Comparison of ENCODE assay signal across 8 mouse cellular contexts in the genomic region with DNA sequence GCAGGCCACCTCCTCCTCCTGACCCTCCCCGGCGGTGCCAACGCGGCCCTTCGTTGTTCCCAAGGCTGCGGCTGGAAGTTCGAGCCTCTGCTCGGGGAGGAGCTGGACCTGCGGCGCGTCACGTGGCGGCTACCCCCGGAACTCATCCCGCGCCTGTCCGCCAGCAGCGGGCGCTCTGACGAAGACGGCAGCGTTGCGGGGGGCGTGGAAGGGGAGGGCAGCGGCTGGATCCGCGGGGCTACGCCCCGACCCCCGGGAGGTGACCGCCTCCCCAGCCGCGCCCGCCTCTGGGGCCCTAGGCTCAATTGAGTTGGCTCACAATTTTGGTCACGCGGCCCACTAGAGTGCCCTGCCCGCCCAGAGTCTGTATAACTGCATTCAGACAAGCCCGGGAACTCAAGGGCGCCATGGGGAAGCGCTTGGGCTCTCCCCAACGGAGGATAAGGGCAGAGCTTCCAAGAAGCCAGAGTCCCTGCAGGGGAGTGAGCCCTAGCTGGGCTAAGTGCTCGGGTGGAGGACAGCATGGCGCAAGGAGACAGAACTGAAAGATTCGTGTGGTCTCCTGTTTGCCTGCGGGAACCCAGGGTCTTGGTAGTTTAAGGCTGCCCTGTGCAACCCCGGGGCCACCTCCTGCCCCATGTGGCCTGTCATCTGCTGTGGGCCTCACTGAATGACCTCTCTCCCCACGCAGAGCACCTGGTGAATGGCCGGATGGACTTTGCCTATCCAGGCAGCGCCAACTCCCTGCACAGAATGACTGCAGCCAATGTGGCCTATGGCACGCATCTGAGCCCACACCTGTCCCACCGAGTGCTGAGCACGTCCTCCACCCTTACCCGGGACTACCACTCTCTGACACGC. TPM values are rescaled to one million over a fixed set of nuclear protein-coding genes. Genes with fewer than 3 reads are reported as not detected.
DNase-seq lines count a peak whose midpoint lies in the region; ATAC-seq lines count a peak whose summit lies in the region.

No protein-coding gene starts in this region.

- 7% methylated on average over 53 of the region's 54 CpGs for WGBS in hindbrain, embryonic 11.5 days

- peak overlapping the region; percentile 67 for H3K4me2 ChIP-seq in hindbrain, embryonic 11.5 days (replicated peaks; ENCODE audit: low read depth, low read length)

- no peaks in the 10 kb centered on the region for H3K36me3 ChIP-seq in hindbrain, embryonic 11.5 days (ENCODE audit: control insufficient read depth, insufficient read depth, low read length)
- peaks cover 48% of the 10 kb centered on the region for H3K36me3 ChIP-seq in megakaryocyte, embryonic 14.5 days (replicated peaks; ENCODE audit: low read length)

- no peak overlapping the region for H3K27ac ChIP-seq in hindbrain, embryonic 11.5 days (ENCODE audit: low read depth, low read length)

- peak; percentile 82 for DNase-seq in Muller cell, postnatal 12 days (ENCODE audit: inconsistent ontology term)
- peak; percentile 57 for DNase-seq in cerebellum, adult 9-11 months
- DNase-seq in hindbrain, embryonic 11.5 days (ENCODE audit: low spot score): peak; percentile 81
- DNase-seq in layer of hippocampus, postnatal 36 days: peak; percentile 45 to 56
- DNase-seq in right cerebral cortex, postnatal 14 days: peak; percentile 71
- no peak for DNase-seq in c-Kit-positive CD71-positive TER-119-positive erythroid progenitor cells, embryonic 14.5 days (ENCODE audit: low spot score)

- H3K4me1 ChIP-seq in hindbrain, embryonic 11.5 days (replicated peaks; ENCODE audit: control insufficient read depth, insufficient read depth, low read length): peaks cover 12% of the 10 kb centered on the region; the same call in 1 of the 2 replicates
- H3K4me1 ChIP-seq in megakaryocyte, embryonic 14.5 days: peaks cover 93% of the 10 kb centered on the region

- H3K9me3 ChIP-seq in hindbrain, embryonic 11.5 days (ENCODE audit: control insufficient read depth, low read length): no peaks in the 10 kb centered on the region
- H3K9me3 ChIP-seq in megakaryocyte, embryonic 14.5 days: peaks cover 5% of the 10 kb centered on the region

- peak overlapping the region; percentile 37; the same call in 1 of the 2 replicates for H3K9ac ChIP-seq in hindbrain, embryonic 11.5 days (ENCODE audit: low read depth, low read length)

- H3K27me3 ChIP-seq in hindbrain, embryonic 11.5 days (ENCODE audit: control insufficient read depth, insufficient read depth, low read length): no peaks in the 10 kb centered on the region; the same call in 1 of the 2 replicates
- no peaks in the 10 kb centered on the region for H3K27me3 ChIP-seq in megakaryocyte, embryonic 14.5 days (replicated peaks)

- H3K4me3 ChIP-seq in hindbrain, embryonic 11.5 days (ENCODE audit: low read depth, low read length): peak overlapping the region; percentile 32
- H3K4me3 ChIP-seq in megakaryocyte, embryonic 14.5 days (replicated peaks): peak overlapping the region; percentile 92

- peak; percentile 58 for ATAC-seq in frontal cortex, adult (ENCODE audit: low TSS enrichment)
- ATAC-seq in hindbrain, embryonic 11.5 days (ENCODE audit: low FRiP score): peak; percentile 44

RNA-seq across cellular contexts. Expression of gene Galk1, which starts 7.4 kb away (rescaled TPM):
- polyA plus RNA-seq in hindbrain, embryonic 11.5 days (2014; fragmentation: Nextera tagmentation; extraction: Ambion mirVana): 89.0 and 96.3 TPM in 2 replicates
- 10 to 100 TPM; 13.4 to 14.2 TPM for total RNA-seq in layer of hippocampus, postnatal 36 days (2021)
- polyA plus RNA-seq in megakaryocyte, embryonic 14.5 days (2012; ENCODE audit: insufficient read depth, low replicate concordance): 197 and 238 TPM in 2 replicates

RNA-seq across cellular contexts. Expression of gene H3f3b, which starts 22.7 kb away (rescaled TPM):
- polyA plus RNA-seq in hindbrain, embryonic 11.5 days (2014; fragmentation: Nextera tagmentation; extraction: Ambion mirVana): 2,172 and 2,203 TPM in 2 replicates
- 100 to 1,000 TPM; 263 to 275 TPM for total RNA-seq in layer of hippocampus, postnatal 36 days (2021)
- polyA plus RNA-seq in megakaryocyte, embryonic 14.5 days (2012; ENCODE audit: insufficient read depth, low replicate concordance): 819 and 908 TPM in 2 replicates

RNA-seq across cellular contexts. Expression of gene Unk, which starts 25.1 kb away (rescaled TPM):
- polyA plus RNA-seq in hindbrain, embryonic 11.5 days (2014; fragmentation: Nextera tagmentation; extraction: Ambion mirVana): 25.8 and 26.9 TPM in 2 replicates
- total RNA-seq in layer of hippocampus, postnatal 36 days (2021): 10 to 100 TPM; 19.4 to 21.9 TPM
- polyA plus RNA-seq in megakaryocyte, embryonic 14.5 days (2012; ENCODE audit: insufficient read depth, low replicate concordance): 18.8 and 53.4 TPM in 2 replicates

RNA-seq across cellular contexts. Expression of gene Itgb4, which starts 30.6 kb away (rescaled TPM):
- polyA plus RNA-seq in hindbrain, embryonic 11.5 days (2014; fragmentation: Nextera tagmentation; extraction: Ambion mirVana): 0.36 and 0.82 TPM in 2 replicates
- 1 to 10 TPM; 8.2 to 9.7 TPM for total RNA-seq in layer of hippocampus, postnatal 36 days (2021)
- 5.6 and 6.9 TPM in 2 replicates for polyA plus RNA-seq in megakaryocyte, embryonic 14.5 days (2012; ENCODE audit: insufficient read depth, low replicate concordance)
